ENCODE assay signal across 9 mouse cellular contexts in genomic region chr9:74909245-74909644, GRCm38 (mm10). TPM values are rescaled to one million over a fixed set of nuclear protein-coding genes. Genes with fewer than 3 reads are reported as not detected.
DNase-seq lines count a peak whose midpoint lies in the region; ATAC-seq and TF ChIP-seq lines count a peak whose summit lies in the region.
"Had no signal": no experiment of that assay in that cellular context is flagged by ENCODE, and none has a peak within 500 bp of the region (broad histone marks: within the 10 kb centered on the region; RNA-seq: fewer than 3 reads in every experiment).

No protein-coding gene starts in this region.

- WGBS in heart, embryonic 14.5 days, result 43% methylated on average over 15 of the region's 15 CpGs
- WGBS in hindbrain, embryonic 14.5 days, result 71% methylated on average over 15 of the region's 15 CpGs
- WGBS in hindbrain, embryonic 10.5 days, result 76% methylated on average over 15 of the region's 15 CpGs

- TF ChIP-seq CTCF in testis, adult 2 months (IDR thresholded peaks at IDR 0.05; ENCODE audit: control insufficient read depth, insufficient read depth, insufficient replicate concordance, low read depth, low read length), result no peak

- 0 out of 2 replicates have a peak overlapping the region, but pooled peaks have one; percentile 20 for H3K4me2 ChIP-seq in heart, embryonic 14.5 days (ENCODE audit: low read length)
- H3K4me2 ChIP-seq in hindbrain, embryonic 14.5 days (replicated peaks), result no peak overlapping the region

- no peak overlapping the region for H3K4me3 ChIP-seq in heart, embryonic 14.5 days (ENCODE audit: control insufficient read depth in 1 of 2, insufficient read depth in 1 of 2, low read depth in 1 of 2, low read length in 2 of 2)
- H3K4me3 ChIP-seq in testis, adult 2 months (ENCODE audit: control insufficient read depth, low read depth, low read length), result peak overlapping the region; percentile 8
- no peak overlapping the region for H3K4me3 ChIP-seq in hindbrain, embryonic 14.5 days (replicated peaks; ENCODE audit: low read length)
- no peak overlapping the region for H3K4me3 ChIP-seq in hindbrain, embryonic 10.5 days

- H3K4me1 ChIP-seq in heart, embryonic 14.5 days (ENCODE audit: control insufficient read depth in 2 of 2, insufficient read depth in 2 of 2, low read length in 2 of 2), result peaks cover 17 to 22% of the 10 kb centered on the region in 2 experiments
- H3K4me1 ChIP-seq in testis, adult 2 months (ENCODE audit: control insufficient read depth, insufficient read depth, low read length), result peaks cover 6% of the 10 kb centered on the region
- H3K4me1 ChIP-seq in hindbrain, embryonic 14.5 days (replicated peaks; ENCODE audit: control insufficient read depth, insufficient read depth, low read length), result no peaks in the 10 kb centered on the region
- H3K4me1 ChIP-seq in hindbrain, embryonic 10.5 days (replicated peaks), result no peaks in the 10 kb centered on the region

- peak overlapping the region; percentile 48; the same call in 1 of the 2 replicates for H3K9ac ChIP-seq in heart, embryonic 14.5 days (ENCODE audit: low read length)
- H3K9ac ChIP-seq in hindbrain, embryonic 14.5 days, result no peak overlapping the region

- intact Hi-C loops in left cerebral cortex, postnatal 4 days (cut with DNase I), result loop anchor here (5.0 kb wide), 1 partner anchor 113 kb away; no protein-coding TSS in a partner anchor

- TF ChIP-seq POLR2A in testis, adult 2 months (IDR thresholded peaks at IDR 0.05; ENCODE audit: control insufficient read depth, low read depth, low read length), result no peak

- H3K9me3 ChIP-seq in heart, embryonic 14.5 days (ENCODE audit: control insufficient read depth, low read length), result no peaks in the 10 kb centered on the region
- H3K9me3 ChIP-seq in hindbrain, embryonic 14.5 days (ENCODE audit: control insufficient read depth, low read length), result no peaks in the 10 kb centered on the region
- no peaks in the 10 kb centered on the region for H3K9me3 ChIP-seq in hindbrain, embryonic 10.5 days

- peak overlapping the region; percentile 32 to 39; a peak in 2 of 4 replicates for H3K27ac ChIP-seq in heart, embryonic 14.5 days (replicated peaks in 1 of 2; ENCODE audit: control insufficient read depth in 1 of 2, insufficient read depth in 1 of 2, low read depth in 2 of 2, low read length in 2 of 2)
- H3K27ac ChIP-seq in testis, adult 2 months (ENCODE audit: control insufficient read depth, insufficient read depth, low read depth, low read length), result no peak overlapping the region
- H3K27ac ChIP-seq in hindbrain, embryonic 14.5 days, result no peak overlapping the region
- no peak overlapping the region for H3K27ac ChIP-seq in hindbrain, embryonic 10.5 days

- no peaks in the 10 kb centered on the region for H3K27me3 ChIP-seq in heart, embryonic 14.5 days (ENCODE audit: control insufficient read depth, insufficient read depth, low read length)
- no peaks in the 10 kb centered on the region for H3K27me3 ChIP-seq in testis, adult 2 months (ENCODE audit: control insufficient read depth, insufficient read depth, low read length)
- no peaks in the 10 kb centered on the region for H3K27me3 ChIP-seq in hindbrain, embryonic 14.5 days (ENCODE audit: control insufficient read depth, insufficient read depth, low read length)
- no peaks in the 10 kb centered on the region for H3K27me3 ChIP-seq in hindbrain, embryonic 10.5 days (ENCODE audit: insufficient read depth, poor library complexity, severe bottlenecking)

- DNase-seq in left cerebral cortex, postnatal 4 days, result peak; percentile 40
- no peak for DNase-seq in left cerebral cortex, adult 11 months (ENCODE audit: low spot score)
- peak; percentile 76 to 84 for DNase-seq in adrenal gland, adult 18-20 months (ENCODE audit: low spot score in 2 of 2)
- no peak for DNase-seq in hindbrain, embryonic 14.5 days (ENCODE audit: low spot score)
- no peak for DNase-seq in hindbrain, embryonic 10.5 days (ENCODE audit: low spot score)

- peak; percentile 56; the same call in 1 of the 2 replicates for ATAC-seq in heart, embryonic 14.5 days (ENCODE audit: insufficient number of reproducible peaks, insufficient read depth, low FRiP score, low read depth)
- no peak for ATAC-seq in hindbrain, embryonic 14.5 days (ENCODE audit: low FRiP score)

- H3K36me3 ChIP-seq in heart, embryonic 14.5 days (ENCODE audit: control insufficient read depth, insufficient read depth, low read length), result no peaks in the 10 kb centered on the region
- no peaks in the 10 kb centered on the region for H3K36me3 ChIP-seq in testis, adult 2 months (ENCODE audit: control insufficient read depth, insufficient read depth, low read length)
- no peaks in the 10 kb centered on the region for H3K36me3 ChIP-seq in hindbrain, embryonic 14.5 days (replicated peaks; ENCODE audit: control insufficient read depth, insufficient read depth)
- H3K36me3 ChIP-seq in hindbrain, embryonic 10.5 days, result no peaks in the 10 kb centered on the region

RNA-seq across cellular contexts. Expression of gene Fam214a, which starts 43.4 kb away (rescaled TPM):
- 10 to 100 TPM; 25.7 to 28.8 TPM for total RNA-seq in left cerebral cortex, postnatal 4 days (2021)
- total RNA-seq in adrenal gland, adult 18-20 months (2021), result 10 to 100 TPM; 65.1 to 78.0 TPM
- polyA plus RNA-seq in heart, embryonic 14.5 days (2014; fragmentation: Nextera tagmentation; extraction: Ambion mirVana), result 14.3 and 15.4 TPM in 2 replicates
- 12.1 and 13.8 TPM in 2 replicates for polyA plus RNA-seq in testis, adult 2 months (2012; rRNA removed)
- polyA plus RNA-seq in hindbrain, embryonic 14.5 days (2014; fragmentation: Nextera tagmentation; extraction: Ambion mirVana), result 26.3 and 28.1 TPM in 2 replicates
- polyA plus RNA-seq in hindbrain, embryonic 10.5 days (2016; fragmentation: Nextera tagmentation; extraction: Ambion mirVana), result 8.6 and 13.1 TPM in 2 replicates

RNA-seq across cellular contexts. Expression of gene Onecut1, which starts 47.5 kb away (rescaled TPM):
- total RNA-seq in left cerebral cortex, postnatal 4 days (2021), result under 1 TPM in 1 of 2 experiments, not detected in 1; 0.16 TPM
- total RNA-seq in adrenal gland, adult 18-20 months (2021), result not detected
- polyA plus RNA-seq in heart, embryonic 14.5 days (2014; fragmentation: Nextera tagmentation; extraction: Ambion mirVana), result not detected in 2 replicates
- polyA plus RNA-seq in testis, adult 2 months (2012; rRNA removed), result 0.12 and 0.18 TPM in 2 replicates
- 6.0 and 6.1 TPM in 2 replicates for polyA plus RNA-seq in hindbrain, embryonic 14.5 days (2014; fragmentation: Nextera tagmentation; extraction: Ambion mirVana)
- polyA plus RNA-seq in hindbrain, embryonic 10.5 days (2016; fragmentation: Nextera tagmentation; extraction: Ambion mirVana), result 10.8 and 12.2 TPM in 2 replicates
- total RNA-seq: hematopoietic stem cell, adult 5-6 weeks had no signal
- polyA plus RNA-seq: limb, embryonic 14.5 days had no signal

Comparison
In these comparisons a context has a peak if more than half of its experiments do, and no peak if none do; other contexts are left out.
1. DNase-seq: peak in left cerebral cortex, postnatal 4 days (single experiment) and adrenal gland, adult 18-20 months (2 of 2); none in left cerebral cortex, adult 11 months (single experiment), hindbrain, embryonic 14.5 days (single experiment) and hindbrain, embryonic 10.5 days (single experiment).
2. H3K27ac ChIP-seq: peak in heart, embryonic 14.5 days (2 of 2); none in testis, adult 2 months (single experiment), hindbrain, embryonic 14.5 days (single experiment) and hindbrain, embryonic 10.5 days (single experiment).